Mouse (Mus musculus): ENCODE results near the gene Pde4b. TPM values are rescaled to one million over a fixed set of nuclear protein-coding genes. Genes with fewer than 3 reads are reported as not detected.

The Pde4b gene
- total RNA-seq, 1 experiment, result 1.4 TPM

DNA sequence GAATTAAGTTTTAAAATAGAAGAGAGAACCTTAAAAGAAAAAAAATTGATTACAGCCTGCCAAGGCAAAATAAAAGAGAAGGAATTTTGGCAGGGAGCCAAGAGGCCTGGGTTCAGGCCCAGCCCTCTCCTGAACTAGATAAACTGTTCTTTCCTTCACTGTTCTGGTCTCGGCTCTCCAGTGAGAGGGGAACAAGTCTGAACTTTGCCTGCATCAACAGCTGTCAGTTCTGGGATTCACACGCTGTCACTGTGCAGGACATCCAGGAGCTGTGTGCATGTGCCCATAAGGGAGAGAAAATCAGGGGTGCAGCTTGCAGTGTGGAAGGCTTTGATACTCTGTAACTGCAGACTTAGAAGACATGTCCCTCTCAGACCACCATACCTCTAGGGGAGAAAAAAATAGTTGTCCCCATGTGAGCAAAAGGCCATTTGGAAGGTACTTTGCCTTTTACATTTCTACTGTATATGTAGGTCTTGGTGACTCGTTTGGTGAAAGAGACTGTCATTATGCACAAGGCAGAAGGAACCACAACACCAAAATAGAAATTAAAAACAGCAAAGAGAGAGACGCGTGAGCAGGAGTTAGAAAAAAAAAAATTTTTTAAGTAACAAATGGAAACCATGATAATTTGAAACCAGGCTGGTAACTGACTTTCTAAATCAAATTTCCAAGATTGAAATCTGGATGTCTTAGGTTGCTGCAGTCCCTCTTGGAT, 352.2 kb downstream of the Pde4b start:
- Histone ChIP-seq H3K9ac (ENCODE audit: insufficient read depth, low read depth, low read length, poor library complexity, severe bottlenecking) (no peak overlapping the region), H3K36me3 (ENCODE audit: control insufficient read depth, insufficient read depth, low read length, poor library complexity, severe bottlenecking) (no peaks in the 10 kb centered on the region), H3K4me3 (ENCODE audit: insufficient read depth in 1 of 2, low read depth in 1 of 2, low read length in 2 of 2, poor library complexity in 1 of 2, severe bottlenecking in 1 of 2) (no peak overlapping the region), H3K9me3 (ENCODE audit: control insufficient read depth, insufficient read depth, low read depth, low read length) (no peaks in the 10 kb centered on the region), H3K27ac (ENCODE audit: insufficient read depth, low read depth, low read length, poor library complexity, severe bottlenecking) (no peak overlapping the region), H3K4me1 (ENCODE audit: control insufficient read depth in 2 of 2, insufficient read depth in 2 of 2, low read length in 2 of 2, poor library complexity in 1 of 2) (no peaks in the 10 kb centered on the region)
- no peak for TF ChIP-seq MAFK (IDR thresholded peaks at IDR 0.05; ENCODE audit: insufficient read depth, low read depth, low read length)
- TF ChIP-seq HCFC1 (IDR thresholded peaks at IDR 0.05; ENCODE audit: borderline replicate concordance, insufficient read depth, low read length), result no peak
- no peak for TF ChIP-seq ZNF384 (IDR thresholded peaks at IDR 0.05; ENCODE audit: low read depth, low read length)
- TF ChIP-seq ZC3H11A (IDR thresholded peaks at IDR 0.05; ENCODE audit: borderline replicate concordance, low read depth, low read length), result no peak
- TF ChIP-seq CHD2 (IDR thresholded peaks at IDR 0.05; ENCODE audit: low read depth, low read length), result no peak
- in situ Hi-C loops (cut with MboI; ENCODE audit: low sequenced_read_pairs in 2 of 2, unreplicated experiment in 2 of 2), result no loop called here
- no peak for DNase-seq (ENCODE audit: low read depth, low spot score)

DNA sequence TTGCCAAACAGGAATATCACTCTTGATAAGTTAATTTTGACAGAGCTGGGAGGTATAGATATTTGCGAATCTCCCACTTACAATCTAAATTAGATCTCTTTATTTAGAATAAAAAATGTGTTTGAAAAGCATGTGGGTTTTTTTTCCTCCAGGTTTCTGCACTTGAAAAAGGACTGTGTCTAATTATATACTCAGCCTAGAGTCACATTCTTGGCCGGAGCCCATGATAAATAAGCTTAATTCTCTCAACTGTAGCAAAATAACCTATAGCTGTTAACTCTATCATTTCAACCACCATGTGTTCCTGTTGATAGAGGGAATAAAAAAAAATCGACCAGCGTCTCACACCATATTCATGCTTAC, 352.8 kb downstream of the Pde4b start:
- Histone ChIP-seq H3K27ac (ENCODE audit: insufficient read depth, low read depth, low read length, poor library complexity, severe bottlenecking) (no peak overlapping the region), H3K9me3 (ENCODE audit: control insufficient read depth, insufficient read depth, low read depth, low read length) (no peaks in the 10 kb centered on the region), H3K4me1 (ENCODE audit: control insufficient read depth in 2 of 2, insufficient read depth in 2 of 2, low read length in 2 of 2, poor library complexity in 1 of 2) (no peaks in the 10 kb centered on the region), H3K9ac (ENCODE audit: insufficient read depth, low read depth, low read length, poor library complexity, severe bottlenecking) (no peak overlapping the region), H3K36me3 (ENCODE audit: control insufficient read depth, insufficient read depth, low read length, poor library complexity, severe bottlenecking) (no peaks in the 10 kb centered on the region), H3K4me3 (ENCODE audit: insufficient read depth in 1 of 2, low read depth in 1 of 2, low read length in 2 of 2, poor library complexity in 1 of 2, severe bottlenecking in 1 of 2) (no peak overlapping the region)
- in situ Hi-C loops (cut with MboI; ENCODE audit: low sequenced_read_pairs in 2 of 2, unreplicated experiment in 2 of 2), result no loop called here
- no peak for TF ChIP-seq CHD2 (IDR thresholded peaks at IDR 0.05; ENCODE audit: low read depth, low read length)
- TF ChIP-seq ZC3H11A (IDR thresholded peaks at IDR 0.05; ENCODE audit: borderline replicate concordance, low read depth, low read length), result no peak
- no peak for TF ChIP-seq ZNF384 (IDR thresholded peaks at IDR 0.05; ENCODE audit: low read depth, low read length)
- TF ChIP-seq MAFK (IDR thresholded peaks at IDR 0.05; ENCODE audit: insufficient read depth, low read depth, low read length), result no peak
- TF ChIP-seq HCFC1 (IDR thresholded peaks at IDR 0.05; ENCODE audit: borderline replicate concordance, insufficient read depth, low read length), result no peak
- DNase-seq (ENCODE audit: low read depth, low spot score), result no peak

DNA sequence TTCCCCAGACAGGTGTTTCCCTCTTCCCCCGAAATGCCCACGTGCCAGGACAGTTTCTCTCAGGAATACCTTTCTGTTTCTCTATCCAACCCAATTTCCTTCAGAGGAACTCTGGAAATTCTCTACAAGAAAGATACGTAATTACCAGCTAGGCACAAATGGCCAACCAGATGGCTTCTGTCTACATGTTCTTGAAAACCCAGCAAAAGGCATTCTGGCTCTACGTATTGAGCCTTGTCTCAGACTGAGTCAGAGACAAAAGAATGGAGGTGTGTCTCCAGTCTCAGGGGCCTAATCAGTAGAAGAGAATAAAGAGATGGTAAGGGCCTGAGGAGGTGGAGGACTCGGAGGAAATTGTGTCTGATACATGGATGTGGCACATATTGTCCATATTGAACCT, 356.2 kb downstream of the Pde4b start:
- Histone ChIP-seq H3K9ac (ENCODE audit: insufficient read depth, low read depth, low read length, poor library complexity, severe bottlenecking) (no peak overlapping the region), H3K36me3 (ENCODE audit: control insufficient read depth, insufficient read depth, low read length, poor library complexity, severe bottlenecking) (no peaks in the 10 kb centered on the region), H3K4me3 (ENCODE audit: insufficient read depth in 1 of 2, low read depth in 1 of 2, low read length in 2 of 2, poor library complexity in 1 of 2, severe bottlenecking in 1 of 2) (no peak overlapping the region), H3K27ac (ENCODE audit: insufficient read depth, low read depth, low read length, poor library complexity, severe bottlenecking) (no peak overlapping the region), H3K4me1 (ENCODE audit: control insufficient read depth in 2 of 2, insufficient read depth in 2 of 2, low read length in 2 of 2, poor library complexity in 1 of 2) (no peaks in the 10 kb centered on the region), H3K9me3 (ENCODE audit: control insufficient read depth, insufficient read depth, low read depth, low read length) (no peaks in the 10 kb centered on the region)
- no peak for DNase-seq (ENCODE audit: low read depth, low spot score)
- in situ Hi-C loops (cut with MboI; ENCODE audit: low sequenced_read_pairs in 2 of 2, unreplicated experiment in 2 of 2), result no loop called here
- TF ChIP-seq MAFK (IDR thresholded peaks at IDR 0.05; ENCODE audit: insufficient read depth, low read depth, low read length) (no peak), ZNF384 (IDR thresholded peaks at IDR 0.05; ENCODE audit: low read depth, low read length) (no peak)

DNA sequence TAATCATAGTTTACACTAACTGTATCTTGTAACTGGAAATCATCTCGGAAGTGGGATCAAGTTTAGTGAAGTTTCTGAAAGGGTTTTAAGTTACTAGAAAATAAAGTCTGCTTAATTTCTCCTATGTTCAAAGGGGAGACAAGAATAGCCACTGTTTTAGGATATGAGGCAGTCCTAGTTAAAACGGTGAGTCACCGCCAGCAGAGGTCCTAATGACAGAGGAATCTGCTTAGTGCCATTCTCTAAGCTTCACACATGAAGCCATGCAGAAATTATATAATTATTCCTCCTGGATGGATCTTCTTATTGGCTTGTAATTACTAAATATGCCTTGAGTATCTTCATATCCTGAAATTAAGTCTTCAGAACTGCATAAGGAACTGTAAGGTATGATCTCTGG, 357.2 kb downstream of the Pde4b start:
- Histone ChIP-seq H3K36me3 (ENCODE audit: control insufficient read depth, insufficient read depth, low read length, poor library complexity, severe bottlenecking) (no peaks in the 10 kb centered on the region), H3K9me3 (ENCODE audit: control insufficient read depth, insufficient read depth, low read depth, low read length) (no peaks in the 10 kb centered on the region), H3K9ac (ENCODE audit: insufficient read depth, low read depth, low read length, poor library complexity, severe bottlenecking) (no peak overlapping the region), H3K4me3 (ENCODE audit: insufficient read depth in 1 of 2, low read depth in 1 of 2, low read length in 2 of 2, poor library complexity in 1 of 2, severe bottlenecking in 1 of 2) (no peak overlapping the region), H3K27ac (ENCODE audit: insufficient read depth, low read depth, low read length, poor library complexity, severe bottlenecking) (no peak overlapping the region), H3K4me1 (ENCODE audit: control insufficient read depth in 2 of 2, insufficient read depth in 2 of 2, low read length in 2 of 2, poor library complexity in 1 of 2) (no peaks in the 10 kb centered on the region)
- DNase-seq (ENCODE audit: low read depth, low spot score), result no peak
- in situ Hi-C loops (cut with MboI; ENCODE audit: low sequenced_read_pairs in 2 of 2, unreplicated experiment in 2 of 2), result no loop called here
- TF ChIP-seq MAFK (IDR thresholded peaks at IDR 0.05; ENCODE audit: insufficient read depth, low read depth, low read length) (no peak), ZC3H11A (IDR thresholded peaks at IDR 0.05; ENCODE audit: borderline replicate concordance, low read depth, low read length) (no peak), CHD2 (IDR thresholded peaks at IDR 0.05; ENCODE audit: low read depth, low read length) (no peak), ZNF384 (IDR thresholded peaks at IDR 0.05; ENCODE audit: low read depth, low read length) (no peak), HCFC1 (IDR thresholded peaks at IDR 0.05; ENCODE audit: borderline replicate concordance, insufficient read depth, low read length) (no peak)
